Mouse (Mus musculus) stomach, embryonic 16.5 days (tissue): ENCODE results near the gene Vmn1r118. TPM values are rescaled to one million over a fixed set of nuclear protein-coding genes. Genes with fewer than 3 reads are reported as not detected.
"Not testable (repeated sequence)": the region's sequence is repeated elsewhere in the genome, so short reads cannot be mapped to it uniquely, and the experiment has no call there.

Experiments used
- ATAC-seq: fragments of 200-750 bp; cut with Nextera tagmentation; 2 replicates; pipeline ENCODE4 v1.8.0; 2017; ENCODE audit warnings: moderate number of reproducible peaks, moderate TSS enrichment; ENCODE audit not compliant: insufficient read depth, low FRiP score
- H3K27ac ChIP-seq: fragments of 300-500 bp; sonication (generic); 2 replicates; pipeline ENCODE4 v1.5.1; 2014; ENCODE audit warnings: low read length
- H3K27me3 ChIP-seq: fragments of 300-500 bp; sonication (generic); 2 replicates; pipeline ENCODE4 v1.6.1; 2014; ENCODE audit warnings: low read length, control low read depth, mixed read lengths; ENCODE audit not compliant: control insufficient read depth, insufficient read depth
- H3K36me3 ChIP-seq: fragments of 300-500 bp; sonication (generic); 2 replicates; pipeline ENCODE4 v1.6.1; 2014; ENCODE audit warnings: low read length; ENCODE audit not compliant: control insufficient read depth, insufficient read depth
- H3K4me1 ChIP-seq: fragments of 300-500 bp; sonication (generic); 2 replicates; pipeline ENCODE4 v1.6.1; 2014; ENCODE audit warnings: low read length, control low read depth, mixed read lengths; ENCODE audit not compliant: control insufficient read depth, insufficient read depth
- H3K4me2 ChIP-seq: fragments of 300-500 bp; sonication (generic); 2 replicates; pipeline ENCODE4 v1.6.1; 2014; ENCODE audit warnings: low read depth, low read length, mixed read lengths
- H3K4me3 ChIP-seq: fragments of 300-500 bp; sonication (generic); replicated peaks from 2 replicates; pipeline ENCODE4 v1.5.1; 2014; ENCODE audit warnings: mild to moderate bottlenecking, low read length
- H3K9ac ChIP-seq: fragments of 300-500 bp; sonication (generic); 2 replicates; pipeline ENCODE4 v1.6.1; 2014; ENCODE audit warnings: low read length
- H3K9me3 ChIP-seq: fragments of 300-500 bp; sonication (generic); replicated peaks from 2 replicates; pipeline ENCODE4 v1.6.1; 2016; ENCODE audit warnings: low read length, control low read depth; ENCODE audit not compliant: control insufficient read depth
- WGBS: fragments of 180-500 bp; shearing (Covaris S2); extraction: QIAGEN DNeasy Blood & Tissue Kit; methylation state at CpG from one replicate; pipeline ENCODE4 v1.1.7; 2014; 5-methylcytosine and 5-hydroxymethylcytosine counted together
- polyA plus RNA-seq: library from polyadenylated mRNA; unstranded; fragments of >200 nt; fragmentation: Nextera tagmentation; extraction: Ambion mirVana; gene quantifications from 2 replicates; pipeline ENCODE4 v1.2.1, GENCODE M21; 2015

Gene Vmn1r118
- polyA plus RNA-seq, result not detected in 2 replicates

DNA sequence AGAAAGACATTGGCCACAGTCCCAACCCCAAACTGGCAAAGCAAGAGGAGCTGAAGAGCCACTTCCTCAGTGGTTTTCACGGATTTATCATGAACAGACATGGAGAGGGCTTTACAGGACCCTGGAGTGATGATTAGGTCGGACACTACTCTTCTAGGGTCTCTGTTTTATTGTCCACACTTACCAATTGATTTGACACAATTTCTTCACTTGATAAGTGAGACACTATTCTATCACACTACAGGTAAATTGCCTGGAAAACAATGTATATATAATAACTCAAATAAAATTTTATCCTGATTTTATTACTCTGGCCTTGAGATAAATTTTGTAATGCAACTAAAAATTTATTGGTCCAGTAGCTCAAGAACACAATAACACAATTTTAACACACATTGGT, at the start of gene Vmn1r118:
TSS of gene Vmn1r118 (minus strand) at position 101 of the 400 bp plus-strand sequence.
- not testable (repeated sequence) for H3K9ac ChIP-seq, H3K27ac ChIP-seq, H3K4me3 ChIP-seq, H3K9me3 ChIP-seq, ATAC-seq, H3K36me3 ChIP-seq, H3K4me2 ChIP-seq, H3K27me3 ChIP-seq, H3K4me1 ChIP-seq
- no CpG with 5 or more reads among the region's 2 CpGs for WGBS

DNA sequence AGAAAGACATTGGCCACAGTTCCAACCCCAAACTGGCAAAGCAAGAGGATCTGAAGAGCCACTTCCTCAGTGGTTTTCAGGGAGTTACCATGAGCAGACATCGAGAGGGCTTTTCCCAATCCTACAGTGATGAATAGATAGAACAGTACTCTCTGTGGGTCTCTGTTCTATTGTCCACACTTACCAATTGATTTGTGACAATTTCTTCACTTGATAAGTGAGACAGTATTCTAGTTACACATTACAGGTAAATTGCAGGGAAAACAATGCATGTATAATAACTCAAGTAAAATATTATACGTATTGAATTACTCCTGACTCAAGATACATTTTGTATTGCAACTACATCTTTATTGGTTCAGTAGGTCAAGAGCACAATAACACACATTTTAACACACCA, 28.1 kb downstream of the Vmn1r118 start, which contains the start of gene Vmn1r117:
TSS of gene Vmn1r117 (minus strand) at position 101 of the 400 bp plus-strand sequence.
- not testable (repeated sequence) for H3K27me3 ChIP-seq, H3K4me1 ChIP-seq, H3K4me2 ChIP-seq, H3K9me3 ChIP-seq, H3K4me3 ChIP-seq, H3K36me3 ChIP-seq, ATAC-seq, H3K9ac ChIP-seq, H3K27ac ChIP-seq
- whole genome bisulfite sequencing, result no CpG with 5 or more reads among the region's 2 CpGs

DNA sequence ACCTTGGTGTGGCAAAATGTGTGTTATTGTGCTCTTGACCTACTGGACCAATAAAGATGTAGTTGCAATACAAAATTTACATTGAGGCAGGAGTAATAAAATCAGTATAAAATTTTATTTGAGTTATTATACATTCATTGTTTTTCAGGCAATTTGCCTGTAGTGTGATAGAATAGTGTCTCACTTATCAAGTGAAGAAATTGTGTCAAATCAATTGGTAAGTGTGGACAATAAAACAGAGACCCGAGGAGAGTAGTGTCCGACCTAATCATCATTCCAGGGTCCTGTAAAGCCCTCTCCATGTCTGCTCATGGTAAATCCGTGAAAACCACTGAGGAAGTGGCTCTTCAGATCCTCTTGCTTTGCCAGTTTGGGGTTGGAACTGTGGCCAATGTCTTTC, 40.2 kb downstream of the Vmn1r118 start, which contains the start of gene Vmn1r116:
TSS of gene Vmn1r116 (plus strand) at position 301 of the 400 bp plus-strand sequence.
- H3K4me2 ChIP-seq, H3K9me3 ChIP-seq: not testable (repeated sequence)
- WGBS, result 47% methylated on average over 3 of the region's 3 CpGs

More for the DNA sequence above, 40.2 kb downstream of the Vmn1r118 start, which contains the start of gene Vmn1r116:
- not testable (repeated sequence) for ATAC-seq, H3K4me3 ChIP-seq, H3K27ac ChIP-seq, H3K9ac ChIP-seq, H3K4me1 ChIP-seq, H3K36me3 ChIP-seq, H3K27me3 ChIP-seq

Other genes with a start within 250 kb of the Vmn1r118 start
- not detected in 2 replicates for gene Vmn1r107, start 243.4 kb downstream of the Vmn1r118 start, polyA plus RNA-seq
- gene Vmn1r111, start 209.1 kb downstream of the Vmn1r118 start, polyA plus RNA-seq, result not detected in 2 replicates
- gene Gm10668, start 181.7 kb downstream of the Vmn1r118 start, polyA plus RNA-seq, result not detected in 2 replicates
- not detected in 2 replicates for gene Vmn1r112, start 141.2 kb downstream of the Vmn1r118 start, polyA plus RNA-seq
- gene Vmn1r113, start 125.1 kb downstream of the Vmn1r118 start, polyA plus RNA-seq, result not detected in 2 replicates
- not detected in 2 replicates for gene Vmn1r114, start 100.2 kb downstream of the Vmn1r118 start, polyA plus RNA-seq
- gene Vmn1r115, start 67.4 kb downstream of the Vmn1r118 start, polyA plus RNA-seq, result not detected in 2 replicates
- not detected in 2 replicates for gene Vmn1r116, start 40.1 kb downstream of the Vmn1r118 start, polyA plus RNA-seq
- gene Vmn1r117, start 28.2 kb downstream of the Vmn1r118 start, polyA plus RNA-seq, result not detected in 2 replicates
- gene Vmn1r119, start 100.1 kb upstream of the Vmn1r118 start, polyA plus RNA-seq, result not detected in 2 replicates
- not detected in 2 replicates for gene Vmn1r120, start 141.4 kb upstream of the Vmn1r118 start, polyA plus RNA-seq
- gene Vmn1r121, start 186.2 kb upstream of the Vmn1r118 start, polyA plus RNA-seq, result not detected in 2 replicates
- gene Vmn1r122, start 221.8 kb upstream of the Vmn1r118 start, polyA plus RNA-seq, result not detected in 2 replicates
- gene Vmn1r123, start 249.8 kb upstream of the Vmn1r118 start, polyA plus RNA-seq, result not detected in 2 replicates